Mouse (Mus musculus): ENCODE results near the gene Tbc1d5.

- TF ChIP-seq CTCF (IDR thresholded peaks at IDR 0.05; ENCODE audit: control insufficient read depth, insufficient read depth, insufficient replicate concordance, low read depth, low read length) (no peak), POLR2A (IDR thresholded peaks at IDR 0.05; ENCODE audit: control insufficient read depth, low read depth, low read length) (no peak)
These were observed 185.7 kb downstream of the Tbc1d5 start for GRCm38 (mm10) chr17:50993294-50993993.

Data from testis, adult 2 months (tissue).